Mouse (Mus musculus): ENCODE measurements at regions not wholly inside any gene's neighbourhood (a gene's known extent, or its start where the extent isn't known, plus 50 kb on each side); places are given as distances from the start of the nearest gene placed in this dataset.

DNA sequence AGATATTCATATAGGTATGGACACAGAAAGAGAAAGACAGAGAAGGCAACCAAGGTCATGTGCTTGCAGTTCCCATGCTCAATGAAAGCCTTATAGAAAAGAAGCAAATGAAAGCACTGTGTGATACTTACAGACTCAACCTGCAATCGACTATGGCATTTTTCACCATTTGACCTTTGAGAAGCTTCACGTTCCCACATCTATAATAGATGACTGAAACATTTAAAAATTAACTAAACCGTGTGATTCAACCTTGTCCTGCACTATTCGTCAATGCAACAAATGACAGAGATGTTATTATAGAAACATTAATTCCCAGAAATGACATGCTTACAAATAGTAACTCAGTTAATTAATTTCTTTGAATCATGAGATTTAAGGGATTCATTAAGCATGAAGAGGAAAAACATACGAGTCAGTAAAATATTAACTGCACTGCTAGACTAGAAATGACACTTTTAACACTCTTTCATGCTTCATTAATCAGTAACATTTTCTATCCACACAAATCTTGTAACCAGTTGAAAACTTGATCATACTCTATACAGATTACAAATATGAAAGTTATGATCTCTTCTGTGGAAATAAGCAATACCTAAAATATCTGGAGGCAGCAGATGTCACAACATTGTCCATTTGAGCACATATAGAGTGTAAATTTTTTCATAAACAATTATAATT lies 545.2 kb upstream of the N6amt1 start:
- no peak for DNase-seq (ENCODE audit: low read depth, low spot score)

- no peak for DNase-seq (ENCODE audit: low read depth, low spot score)
These were observed 547.6 kb upstream of the N6amt1 start for GRCm38 (mm10) chr16:86806374-86806773.

DNA sequence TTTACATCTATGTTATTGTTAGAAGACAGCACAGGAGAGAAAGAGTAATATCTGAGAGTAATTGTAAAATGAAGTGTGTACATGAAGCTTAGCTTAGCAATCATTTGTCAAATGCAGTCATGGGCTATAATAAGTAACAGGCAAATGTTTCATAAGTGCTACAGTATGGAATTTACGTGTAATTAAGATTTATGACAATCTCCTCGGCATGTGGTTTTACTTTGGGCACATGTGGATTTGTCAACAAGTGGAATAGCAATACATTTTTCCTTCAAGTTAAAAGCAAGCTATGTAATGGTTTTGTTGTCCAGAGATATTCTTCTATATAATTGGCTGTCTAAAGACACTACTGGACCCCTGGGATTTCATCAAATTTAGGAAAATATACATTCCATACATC lies 577.9 kb upstream of the N6amt1 start:
- no peak for DNase-seq (ENCODE audit: low read depth, low spot score)

- DNase-seq (ENCODE audit: low read depth, low spot score) = no peak
These were observed 581.4 kb upstream of the N6amt1 start for GRCm38 (mm10) chr16:86772586-86772985.

GRCm38 (mm10) chr16:86768912-86769311 lies 585.1 kb upstream of the N6amt1 start:
- no peak for DNase-seq (ENCODE audit: low read depth, low spot score)

DNA sequence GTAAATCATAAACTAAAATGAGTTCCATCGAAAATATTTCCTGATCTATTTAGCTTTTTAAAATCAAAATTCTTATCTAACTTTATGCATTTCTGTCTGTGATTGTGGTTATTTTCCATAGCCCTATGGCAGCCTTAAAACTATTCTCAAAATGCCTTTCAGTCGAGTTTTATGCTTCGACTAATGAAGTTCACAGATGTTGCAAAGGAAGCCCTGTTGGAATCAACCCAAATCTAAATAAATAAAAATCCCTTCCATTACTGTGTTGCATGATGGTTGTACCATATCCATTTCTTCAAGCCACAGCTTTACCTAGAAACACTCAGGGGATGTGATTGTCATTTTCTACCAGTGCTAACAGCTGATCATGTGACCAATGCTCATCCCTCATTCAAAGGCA lies 585.6 kb upstream of the N6amt1 start:
- no peak for DNase-seq (ENCODE audit: low read depth, low spot score)

DNA sequence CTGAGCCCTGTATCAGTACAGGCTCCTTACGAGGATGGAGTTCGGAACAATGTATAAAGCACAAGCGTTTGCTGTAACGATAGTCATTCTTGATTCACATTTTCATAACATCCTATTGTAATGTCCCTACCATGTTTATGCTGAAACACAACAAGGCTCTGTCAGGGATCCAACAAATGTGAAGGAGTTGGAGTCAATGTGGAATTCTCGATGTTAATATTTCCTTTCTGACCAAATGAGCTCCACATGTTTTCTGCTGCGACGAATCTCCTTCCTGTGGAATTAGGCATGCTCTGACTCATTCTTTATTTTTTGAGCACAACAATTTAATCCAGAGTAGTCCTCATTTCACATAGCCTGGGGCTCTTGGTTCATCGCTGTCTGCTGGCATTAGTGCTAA lies 588.0 kb upstream of the N6amt1 start:
- no peak for DNase-seq (ENCODE audit: low read depth, low spot score)

- no peak for DNase-seq (ENCODE audit: low read depth, low spot score)
These were observed 612.7 kb upstream of the N6amt1 start for GRCm38 (mm10) chr16:86741236-86741635.

GRCm38 (mm10) chr16:86718982-86719771 lies 634.8 kb upstream of the N6amt1 start:
- DNase-seq (ENCODE audit: low read depth, low spot score) = no peak

DNA sequence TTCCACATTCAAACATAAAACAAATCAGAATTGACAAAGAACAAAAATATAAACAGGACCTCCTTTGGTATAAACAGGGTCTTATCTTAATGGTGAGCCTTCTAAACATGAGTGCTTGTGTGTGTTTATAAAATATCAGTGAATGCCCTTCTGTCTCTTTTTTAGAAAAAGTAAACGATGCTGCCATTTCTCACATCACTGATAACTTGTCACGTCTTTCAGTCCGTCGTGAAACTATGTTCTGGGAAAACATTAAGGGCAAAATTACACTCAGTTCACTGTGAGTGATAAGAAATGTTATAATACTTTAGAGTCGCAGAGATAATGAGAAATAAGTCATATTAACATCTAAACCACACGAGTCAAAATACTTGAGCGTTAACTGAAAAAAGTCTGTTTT lies 635.6 kb upstream of the N6amt1 start:
- no peak for DNase-seq (ENCODE audit: low read depth, low spot score)

- no peak for DNase-seq (ENCODE audit: low read depth, low spot score)
These were observed 652.3 kb upstream of the N6amt1 start for GRCm38 (mm10) chr16:86701700-86702099.

- DNase-seq (ENCODE audit: low read depth, low spot score) = no peak
These were observed 659.5 kb upstream of the N6amt1 start for GRCm38 (mm10) chr16:86694497-86694896.

DNA sequence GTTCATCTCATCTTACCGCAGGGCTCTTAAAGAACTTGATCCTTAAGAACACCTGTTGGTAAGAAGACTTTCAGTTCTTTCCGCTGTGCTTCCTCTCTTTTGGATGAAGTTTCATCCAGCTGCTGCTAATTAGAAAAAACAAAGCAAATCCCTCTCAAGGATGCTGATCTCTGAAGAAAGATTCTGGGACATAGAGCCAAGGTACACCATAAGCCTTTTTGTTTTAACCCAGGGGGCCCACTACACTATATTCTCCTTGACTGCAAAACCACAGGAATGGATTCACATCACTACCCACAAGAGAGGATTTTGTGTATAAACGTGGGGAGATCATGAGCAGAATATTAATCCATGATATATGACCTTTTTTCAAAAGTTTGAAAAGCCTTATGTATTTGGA lies 694.8 kb upstream of the N6amt1 start:
- no peak for DNase-seq (ENCODE audit: low read depth, low spot score)

GRCm38 (mm10) chr16:86647316-86647715 lies 706.7 kb upstream of the N6amt1 start:
- no peak for DNase-seq (ENCODE audit: low read depth, low spot score)

DNA sequence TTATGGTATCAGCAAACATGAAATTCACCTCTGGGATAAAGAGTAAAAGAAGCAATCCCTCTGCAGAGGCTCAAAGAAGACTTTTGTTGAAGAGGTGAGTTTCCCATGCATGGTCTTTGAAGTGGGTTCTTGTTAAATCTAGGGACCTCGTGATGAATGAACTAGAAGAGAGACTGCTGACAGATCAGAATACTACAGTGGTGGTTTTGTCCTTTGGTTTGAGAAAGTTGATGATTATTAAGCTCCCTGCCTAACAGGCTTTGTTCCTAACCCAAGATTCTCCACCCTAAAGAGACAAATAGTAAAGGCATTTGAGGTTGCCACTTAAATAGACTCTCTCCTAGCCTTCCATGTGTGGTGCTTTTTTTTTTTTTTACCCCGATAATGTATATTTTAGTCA lies 707.2 kb upstream of the N6amt1 start:
- DNase-seq (ENCODE audit: low read depth, low spot score) = no peak

GRCm38 (mm10) chr16:86645436-86645835 lies 708.5 kb upstream of the N6amt1 start:
- no peak for DNase-seq (ENCODE audit: low read depth, low spot score)

GRCm38 (mm10) chr16:86644912-86645312 lies 709.1 kb upstream of the N6amt1 start:
- DNase-seq (ENCODE audit: low read depth, low spot score) = no peak

GRCm38 (mm10) chr16:86604166-86604565 lies 702.5 kb upstream of the Adamts5 start:
- no peak for DNase-seq (ENCODE audit: low read depth, low spot score)

DNA sequence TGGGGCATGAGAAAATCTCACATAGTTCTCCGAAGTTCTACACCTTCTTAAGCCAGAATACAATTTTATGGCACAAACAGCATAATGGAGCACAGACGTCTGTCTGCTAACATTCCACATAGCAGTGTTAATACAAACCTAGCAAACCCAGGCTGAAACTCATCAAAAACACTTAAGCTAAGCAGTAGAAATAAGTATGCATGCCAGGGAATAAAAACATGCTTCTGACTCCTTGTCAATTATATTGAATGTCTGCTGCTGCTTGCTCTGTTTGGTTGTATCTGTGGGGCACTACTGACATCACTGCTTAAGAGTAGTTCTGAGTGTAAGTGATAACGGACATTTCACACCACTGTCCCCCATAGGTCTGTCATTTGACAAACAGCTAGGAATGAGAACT lies 693.4 kb upstream of the Adamts5 start:
- DNase-seq (ENCODE audit: low read depth, low spot score) = no peak

GRCm38 (mm10) chr16:86586044-86586443 lies 684.4 kb upstream of the Adamts5 start:
- DNase-seq (ENCODE audit: low read depth, low spot score) = no peak

- no peak for DNase-seq (ENCODE audit: low read depth, low spot score)
These were observed 676.7 kb upstream of the Adamts5 start for GRCm38 (mm10) chr16:86578281-86578680.

DNA sequence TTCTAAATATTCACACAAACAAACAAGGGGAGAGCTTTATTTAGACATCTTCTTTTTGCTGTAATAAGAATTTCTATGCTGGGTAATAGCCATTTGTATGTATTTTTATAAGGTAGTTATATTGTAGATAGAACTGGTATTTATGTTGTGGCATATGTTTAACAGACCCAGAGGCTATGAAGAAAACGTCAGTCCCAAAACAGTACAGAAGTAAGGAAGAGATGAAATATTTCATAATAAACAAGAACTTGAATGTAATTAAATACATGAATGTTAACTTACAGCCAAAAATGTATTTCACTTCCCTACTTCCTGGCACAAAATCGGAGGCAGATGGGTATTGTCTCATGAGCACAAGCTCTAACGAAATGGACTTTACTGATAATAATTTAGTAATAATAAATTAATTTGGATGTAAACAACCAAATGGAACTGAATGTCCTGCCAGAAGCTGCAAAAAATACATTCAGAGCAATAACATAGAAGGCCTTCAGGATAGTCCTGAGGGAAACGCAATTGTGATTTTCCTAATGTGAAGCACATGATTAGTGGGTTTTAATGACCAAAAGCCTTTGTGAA lies 645.9 kb upstream of the Adamts5 start:
- DNase-seq (ENCODE audit: low read depth, low spot score) = no peak

- DNase-seq (ENCODE audit: low read depth, low spot score) = no peak
These were observed 645.3 kb upstream of the Adamts5 start for GRCm38 (mm10) chr16:86546905-86547304.
